Mouse (Mus musculus): ENCODE measurements around the gene Rin3. TPM values are rescaled to one million over a fixed set of nuclear protein-coding genes. Genes with fewer than 3 reads are reported as not detected.

Rin3 gene
- total and polyA plus RNA-seq, 2 experiments from 2014 or later, result 1.9 to 3.3 TPM

DNA sequence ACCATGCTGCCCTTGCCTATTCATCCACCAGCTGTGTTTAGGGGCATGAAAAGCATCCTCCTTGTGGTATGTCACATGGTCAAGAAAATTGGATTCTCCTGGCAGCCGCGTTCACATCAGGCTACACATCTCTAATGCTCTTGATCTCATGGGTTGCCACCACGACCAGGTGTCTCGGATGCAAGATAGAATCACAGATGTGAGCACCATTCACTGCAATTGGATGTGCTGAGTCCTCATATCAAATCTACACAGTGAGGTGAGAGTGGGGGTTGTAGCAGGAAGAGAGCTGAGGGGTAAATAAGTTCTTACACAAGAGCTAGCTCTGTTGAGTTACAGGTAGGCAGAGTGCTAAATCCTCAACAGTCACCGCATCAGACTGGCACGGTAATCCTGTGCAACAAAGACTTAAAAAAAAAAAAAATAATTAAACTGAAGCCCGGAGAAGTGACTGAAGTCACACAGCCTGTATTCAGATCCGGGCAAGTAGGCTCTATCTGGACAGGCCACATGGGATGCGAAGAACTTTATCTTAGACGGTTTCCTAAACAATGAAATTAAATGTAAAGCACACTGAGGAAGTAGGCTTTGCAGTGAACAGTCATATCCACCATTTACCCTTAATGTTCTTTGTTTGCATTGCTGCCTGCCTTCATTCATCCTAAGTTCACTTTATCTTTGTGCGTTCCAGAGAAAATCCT lies 26.4 kb downstream of the Rin3 start:
- Histone ChIP-seq H3K4me2 (ENCODE audit: low read depth) (no peak overlapping the region), H3K27ac (ENCODE audit: low read depth, low read length) (no peak overlapping the region), H3K4me3 (ENCODE audit: low read depth, low read length) (no peak overlapping the region), H3K9me3 (ENCODE audit: low read length) (no peaks in the 10 kb centered on the region), H3K9ac (no peak overlapping the region), H3K4me1 (ENCODE audit: insufficient read depth) (peaks cover 1% of the 10 kb centered on the region; the same call in 1 of the 2 replicates), H3K27me3 (ENCODE audit: insufficient read depth, low read length) (no peaks in the 10 kb centered on the region), H3K36me3 (ENCODE audit: insufficient read depth) (no peaks in the 10 kb centered on the region)
- ATAC-seq (no peak), DNase-seq (no peak)
- WGBS, result 89% methylated on average over 11 of the region's 11 CpGs
- TF ChIP-seq CTCF (IDR thresholded peaks at IDR 0.05; ENCODE audit: low read depth), result no peak

DNA sequence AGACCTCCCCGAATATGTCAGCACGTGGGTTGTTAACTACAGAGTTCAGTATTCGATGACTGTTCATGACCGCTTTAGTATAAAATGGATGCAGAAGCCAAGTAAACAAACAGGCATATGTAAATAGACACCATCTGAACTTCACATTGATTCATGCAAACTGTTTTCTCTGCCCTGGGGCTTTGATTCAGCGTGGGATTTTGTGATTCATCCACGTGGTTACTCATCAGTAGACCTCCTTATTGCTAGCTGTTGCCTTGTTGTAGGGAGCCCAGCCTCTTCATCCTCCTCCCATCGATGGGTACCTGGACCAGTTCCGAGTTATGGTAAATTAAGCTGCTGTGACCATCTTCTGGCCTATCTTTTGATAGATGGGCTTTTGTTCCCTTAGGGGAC lies 26.9 kb downstream of the Rin3 start:
- Histone ChIP-seq H3K9ac (no peak overlapping the region), H3K9me3 (ENCODE audit: low read length) (no peaks in the 10 kb centered on the region), H3K4me3 (ENCODE audit: low read depth, low read length) (no peak overlapping the region), H3K36me3 (ENCODE audit: insufficient read depth) (no peaks in the 10 kb centered on the region), H3K4me2 (ENCODE audit: low read depth) (no peak overlapping the region), H3K4me1 (ENCODE audit: insufficient read depth) (no peaks in the 10 kb centered on the region; the same call in 1 of the 2 replicates), H3K27ac (ENCODE audit: low read depth, low read length) (no peak overlapping the region), H3K27me3 (ENCODE audit: insufficient read depth, low read length) (no peaks in the 10 kb centered on the region)
- 69% methylated on average over 8 of the region's 8 CpGs for WGBS
- DNase-seq (no peak), ATAC-seq (no peak)
- no peak for TF ChIP-seq CTCF (IDR thresholded peaks at IDR 0.05; ENCODE audit: low read depth)

DNA sequence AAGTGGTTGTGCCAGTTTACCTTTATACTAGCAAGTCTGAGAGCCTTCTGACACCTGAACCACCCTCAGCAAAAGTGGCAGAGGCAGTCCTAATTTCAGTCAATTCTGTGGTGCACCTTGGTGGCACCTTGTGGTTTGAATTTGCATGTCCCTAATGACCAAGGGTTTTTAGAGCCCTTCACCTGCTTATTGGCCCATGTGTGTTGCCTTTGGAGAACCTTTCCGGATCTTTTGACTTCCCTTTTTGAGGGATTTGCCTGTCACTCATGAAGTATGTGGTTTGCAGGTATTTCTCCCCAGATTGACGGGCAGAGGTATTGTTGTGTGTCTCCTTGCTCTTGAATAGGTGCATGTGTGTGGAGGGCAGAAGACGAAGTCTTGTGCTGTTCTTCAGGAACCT lies 27.4 kb downstream of the Rin3 start:
- Histone ChIP-seq H3K4me3 (ENCODE audit: low read depth, low read length) (no peak overlapping the region), H3K9ac (no peak overlapping the region), H3K36me3 (ENCODE audit: insufficient read depth) (no peaks in the 10 kb centered on the region), H3K4me1 (ENCODE audit: insufficient read depth) (no peaks in the 10 kb centered on the region; the same call in 1 of the 2 replicates), H3K4me2 (ENCODE audit: low read depth) (no peak overlapping the region), H3K9me3 (ENCODE audit: low read length) (no peaks in the 10 kb centered on the region), H3K27me3 (ENCODE audit: insufficient read depth, low read length) (no peaks in the 10 kb centered on the region), H3K27ac (ENCODE audit: low read depth, low read length) (no peak overlapping the region)
- TF ChIP-seq CTCF (IDR thresholded peaks at IDR 0.05; ENCODE audit: low read depth), result no peak
- no peak for ATAC-seq
- no peak for DNase-seq
- WGBS, result 91% methylated on average over 3 of the region's 3 CpGs

DNA sequence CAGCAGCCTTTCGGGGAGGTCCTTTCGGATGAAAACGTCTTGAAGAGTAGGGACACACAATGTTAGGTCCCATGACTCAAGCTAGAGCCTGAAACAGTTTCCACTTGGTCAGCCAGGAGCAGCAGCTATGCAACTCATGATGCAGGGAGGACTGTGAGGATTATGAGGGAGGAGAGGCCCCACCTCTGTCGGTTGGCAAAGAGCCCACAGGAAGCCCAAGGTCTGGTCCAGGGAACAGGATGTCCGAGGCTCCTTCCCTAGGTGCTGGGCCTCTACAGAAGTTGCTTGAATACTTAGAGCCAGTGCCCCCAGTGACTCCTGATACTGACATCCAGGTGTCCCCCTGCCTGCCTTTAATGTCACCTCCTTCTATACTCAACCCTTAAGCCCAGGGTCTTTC lies 28.6 kb downstream of the Rin3 start:
- no peaks in the 10 kb centered on the region for H3K9me3 ChIP-seq (ENCODE audit: low read length)

DNA sequence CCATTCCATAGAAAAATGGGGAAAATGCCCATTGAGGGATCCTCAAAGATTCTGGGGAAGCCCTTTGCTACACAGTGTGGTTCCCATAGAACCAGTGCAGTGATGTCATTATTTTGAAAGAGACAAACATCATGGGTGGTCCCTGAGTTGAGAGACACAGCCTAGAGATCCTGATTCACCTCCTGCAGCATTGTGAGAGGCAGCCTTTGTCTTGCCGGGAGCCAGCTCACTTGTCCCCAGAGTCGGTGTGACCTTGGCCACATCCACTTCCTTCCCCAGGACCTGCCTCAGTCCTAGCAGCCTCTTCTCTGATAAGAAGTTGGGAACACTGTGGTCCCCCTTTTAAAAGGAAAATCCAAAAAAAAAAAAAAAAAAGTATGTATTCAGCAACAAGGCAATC lies 36.3 kb downstream of the Rin3 start:
- Histone ChIP-seq H3K4me3 (ENCODE audit: low read depth, low read length) (no peak overlapping the region), H3K4me2 (ENCODE audit: low read depth) (no peak overlapping the region), H3K9ac (no peak overlapping the region), H3K36me3 (ENCODE audit: insufficient read depth) (no peaks in the 10 kb centered on the region), H3K9me3 (ENCODE audit: low read length) (no peaks in the 10 kb centered on the region), H3K27ac (ENCODE audit: low read depth, low read length) (no peak overlapping the region), H3K4me1 (ENCODE audit: insufficient read depth) (no peaks in the 10 kb centered on the region), H3K27me3 (ENCODE audit: insufficient read depth, low read length) (no peaks in the 10 kb centered on the region)
- DNase-seq, result no peak
- ATAC-seq, result no peak
- WGBS, result 15% methylated on average over 2 of the region's 2 CpGs
- no peak for TF ChIP-seq CTCF (IDR thresholded peaks at IDR 0.05; ENCODE audit: low read depth)

More for the DNA sequence above, 28.6 kb downstream of the Rin3 start:
- TF ChIP-seq CTCF (IDR thresholded peaks at IDR 0.05; ENCODE audit: low read depth), result no peak
- Histone ChIP-seq H3K9ac (no peak overlapping the region), H3K27me3 (ENCODE audit: insufficient read depth, low read length) (no peaks in the 10 kb centered on the region), H3K27ac (ENCODE audit: low read depth, low read length) (no peak overlapping the region), H3K4me2 (ENCODE audit: low read depth) (no peak overlapping the region), H3K4me3 (ENCODE audit: low read depth, low read length) (no peak overlapping the region), H3K36me3 (ENCODE audit: insufficient read depth) (no peaks in the 10 kb centered on the region), H3K4me1 (ENCODE audit: insufficient read depth) (no peaks in the 10 kb centered on the region; the same call in 1 of the 2 replicates)
- WGBS, result 85% methylated on average over 5 of the region's 5 CpGs
- no peak for ATAC-seq
- no peak for DNase-seq

DNA sequence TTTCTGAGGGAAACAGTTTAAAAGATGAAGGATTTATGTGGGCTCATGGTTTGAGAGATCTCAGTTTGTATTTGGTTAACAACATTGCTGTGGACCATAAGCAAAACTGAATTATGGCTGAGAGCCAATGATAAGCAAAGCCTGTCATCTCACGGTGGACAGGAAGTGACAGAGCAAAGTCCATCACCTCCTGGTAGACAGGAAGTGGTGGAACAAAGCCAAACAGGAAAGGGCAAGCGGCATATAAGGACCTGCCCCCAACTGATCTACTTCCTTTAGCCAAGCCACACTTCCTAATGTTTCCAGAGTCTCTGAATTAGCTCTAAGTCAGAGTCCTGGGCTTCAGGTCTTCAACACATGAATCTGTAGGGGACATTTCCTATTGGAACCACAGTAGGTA lies 37.1 kb downstream of the Rin3 start:
- Histone ChIP-seq H3K4me3 (ENCODE audit: low read depth, low read length) (no peak overlapping the region), H3K4me1 (ENCODE audit: insufficient read depth) (no peaks in the 10 kb centered on the region), H3K27me3 (ENCODE audit: insufficient read depth, low read length) (no peaks in the 10 kb centered on the region), H3K27ac (ENCODE audit: low read depth, low read length) (no peak overlapping the region), H3K9ac (no peak overlapping the region), H3K4me2 (ENCODE audit: low read depth) (no peak overlapping the region), H3K36me3 (ENCODE audit: insufficient read depth) (no peaks in the 10 kb centered on the region), H3K9me3 (ENCODE audit: low read length) (no peaks in the 10 kb centered on the region)
- WGBS, result 78% methylated on average over 2 of the region's 2 CpGs
- TF ChIP-seq CTCF (IDR thresholded peaks at IDR 0.05; ENCODE audit: low read depth), result no peak
- ATAC-seq (no peak), DNase-seq (no peak)

DNA sequence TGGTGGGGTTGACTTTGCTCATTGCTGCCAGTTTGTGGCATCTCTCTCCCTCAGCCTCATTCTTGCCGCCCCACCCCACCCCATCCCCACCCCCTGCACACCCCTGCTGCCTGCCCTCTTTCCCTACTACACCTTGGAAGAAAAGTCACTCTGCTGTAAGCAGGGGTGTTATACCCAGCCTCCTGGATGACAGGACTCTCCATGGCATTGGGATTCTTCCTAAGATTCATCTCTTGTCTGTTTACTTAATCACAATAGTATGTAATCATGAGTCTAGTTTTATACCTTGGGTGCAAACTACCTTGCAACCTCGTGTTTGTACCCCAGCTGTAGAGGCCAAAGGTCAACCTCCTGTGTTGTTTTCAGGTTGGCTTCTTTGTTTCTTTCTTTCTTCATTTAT lies 37.5 kb downstream of the Rin3 start:
- DNase-seq (no peak), ATAC-seq (no peak)
- Histone ChIP-seq H3K27me3 (ENCODE audit: insufficient read depth, low read length) (no peaks in the 10 kb centered on the region), H3K4me2 (ENCODE audit: low read depth) (no peak overlapping the region), H3K27ac (ENCODE audit: low read depth, low read length) (no peak overlapping the region), H3K4me3 (ENCODE audit: low read depth, low read length) (no peak overlapping the region), H3K4me1 (ENCODE audit: insufficient read depth) (no peaks in the 10 kb centered on the region), H3K36me3 (ENCODE audit: insufficient read depth) (no peaks in the 10 kb centered on the region), H3K9me3 (ENCODE audit: low read length) (no peaks in the 10 kb centered on the region), H3K9ac (no peak overlapping the region)
- no peak for TF ChIP-seq CTCF (IDR thresholded peaks at IDR 0.05; ENCODE audit: low read depth)
- 59% methylated on average over 2 of the region's 2 CpGs for whole genome bisulfite sequencing

Data from forebrain, postnatal 0 days (tissue).